Mouse (Mus musculus): Measurements from ENCODE around the gene Pgls. TPM values are rescaled to one million over a fixed set of nuclear protein-coding genes. Genes with fewer than 3 reads are reported as not detected.

Gene Pgls
- polyA plus RNA-seq, 1 experiment from 2014 or later: 198 TPM

DNA sequence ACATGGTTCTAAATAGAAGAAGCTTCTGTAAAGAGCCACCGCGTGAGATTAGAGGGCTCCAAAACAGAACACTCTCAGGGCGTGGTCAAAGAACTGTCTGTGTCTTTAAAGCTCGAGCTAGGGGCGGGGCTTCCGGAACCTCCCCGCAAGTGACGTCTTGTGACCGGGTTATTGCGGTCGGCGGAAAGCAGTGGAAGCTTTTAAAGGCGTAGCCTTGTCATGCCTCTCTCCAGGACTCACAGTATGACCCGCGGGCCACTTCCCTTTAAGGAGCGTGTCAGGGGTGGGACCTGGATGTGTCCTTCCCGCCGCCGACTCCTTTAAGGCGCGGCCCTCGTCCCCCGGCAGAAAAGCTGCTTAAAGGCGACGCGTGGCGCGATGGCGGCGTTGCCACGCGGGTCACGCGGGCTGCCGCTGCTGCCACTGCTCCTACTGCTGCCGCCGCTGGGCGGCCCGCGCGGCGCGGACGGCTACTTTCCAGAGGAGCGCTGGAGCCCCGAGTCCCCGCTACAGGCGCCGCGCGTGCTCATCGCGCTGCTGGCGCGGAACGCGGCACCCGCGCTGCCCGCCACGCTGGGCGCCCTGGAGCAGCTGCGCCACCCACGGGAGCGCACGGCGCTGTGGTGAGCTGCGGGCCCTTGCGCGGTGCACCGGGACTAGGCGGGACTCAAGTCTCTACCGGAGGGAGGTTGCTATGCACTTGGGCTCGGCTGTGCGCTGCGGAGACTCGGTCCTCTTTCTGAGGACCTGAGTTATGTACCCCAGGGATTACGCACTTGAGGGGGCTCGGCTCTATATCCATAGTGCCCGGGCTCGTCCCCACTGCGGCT is 19.1 kb downstream of the Pgls start, which contains the start of gene Colgalt1:
TSS of gene Colgalt1 (plus strand) at position 177 of the 830 bp plus-strand sequence.
- no peaks in the 10 kb centered on the region for H3K9me3 ChIP-seq
- peaks cover 15% of the 10 kb centered on the region for H3K4me1 ChIP-seq
- peak within 1 kb of the TSS; percentile 83 for H3K4me3 ChIP-seq
- peak within 1 kb of the TSS; percentile 89 for H3K9ac ChIP-seq
- H3K36me3 ChIP-seq: peaks cover 24% of the 10 kb centered on the region
- no peaks in the 10 kb centered on the region for H3K27me3 ChIP-seq (replicated peaks)
- WGBS: under 1% methylated on average over 82 of the region's 82 CpGs
- H3K4me2 ChIP-seq (replicated peaks): peak within 1 kb of the TSS; percentile 82
- ATAC-seq (ENCODE audit: low FRiP score, low read depth): peak; percentile 99
- H3K27ac ChIP-seq: peak within 1 kb of the TSS; percentile 82

GRCm38 (mm10) chr8:71612141-71612540 is 20.2 kb downstream of the Pgls start:
- peak overlapping the region; percentile 89 for H3K9ac ChIP-seq
- no peak overlapping the region for H3K27ac ChIP-seq
- peak overlapping the region; percentile 83 for H3K4me3 ChIP-seq
- peaks cover 34% of the 10 kb centered on the region for H3K36me3 ChIP-seq
- ATAC-seq (ENCODE audit: low FRiP score, low read depth): no peak
- no peaks in the 10 kb centered on the region for H3K9me3 ChIP-seq
- H3K4me2 ChIP-seq (replicated peaks): peak overlapping the region; percentile 82
- WGBS: 36% methylated on average over 5 of the region's 5 CpGs
- H3K4me1 ChIP-seq: peaks cover 15% of the 10 kb centered on the region
- H3K27me3 ChIP-seq (replicated peaks): no peaks in the 10 kb centered on the region

DNA sequence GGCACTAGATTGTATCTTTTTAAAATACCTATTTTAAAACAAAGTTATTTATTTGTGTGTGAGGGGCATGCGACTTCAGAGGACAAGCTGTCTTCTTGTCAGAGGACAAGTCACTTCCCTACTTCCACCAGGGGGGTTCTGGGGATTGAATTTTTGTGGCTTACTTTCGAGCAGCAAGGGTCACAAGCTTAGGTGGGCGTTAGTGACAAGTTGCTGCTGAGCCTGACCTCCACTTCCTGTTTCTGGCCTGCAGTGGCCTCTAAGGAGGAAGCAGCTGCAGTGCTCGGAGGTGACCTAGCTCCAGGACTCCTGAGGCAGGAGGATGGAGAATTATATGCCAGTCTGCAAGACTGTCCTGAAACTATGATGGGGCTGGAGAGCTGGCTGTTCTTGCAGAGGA is 21.4 kb downstream of the Pgls start:
- Histone ChIP-seq H3K27me3 (replicated peaks) (no peaks in the 10 kb centered on the region), H3K4me3 (no peak overlapping the region), H3K9me3 (no peaks in the 10 kb centered on the region)

GRCm38 (mm10) chr8:71619786-71620185 is 27.8 kb downstream of the Pgls start:
- Histone ChIP-seq H3K9ac (no peak overlapping the region), H3K4me3 (no peak overlapping the region), H3K27me3 (replicated peaks) (no peaks in the 10 kb centered on the region), H3K36me3 (peaks cover 93% of the 10 kb centered on the region), H3K27ac (no peak overlapping the region), H3K4me1 (no peaks in the 10 kb centered on the region), H3K9me3 (peaks cover 11% of the 10 kb centered on the region), H3K4me2 (replicated peaks) (no peak overlapping the region)
- ATAC-seq (ENCODE audit: low FRiP score, low read depth): no peak
- 93% methylated on average over 2 of the region's 2 CpGs for WGBS

More for the DNA sequence above, 21.4 kb downstream of the Pgls start:
- Histone ChIP-seq H3K27ac (no peak overlapping the region), H3K36me3 (peaks cover 47% of the 10 kb centered on the region), H3K9ac (no peak overlapping the region), H3K4me2 (replicated peaks) (no peak overlapping the region), H3K4me1 (peaks cover 15% of the 10 kb centered on the region)
- ATAC-seq (ENCODE audit: low FRiP score, low read depth): no peak
- 73% methylated on average over 4 of the region's 4 CpGs for WGBS

DNA sequence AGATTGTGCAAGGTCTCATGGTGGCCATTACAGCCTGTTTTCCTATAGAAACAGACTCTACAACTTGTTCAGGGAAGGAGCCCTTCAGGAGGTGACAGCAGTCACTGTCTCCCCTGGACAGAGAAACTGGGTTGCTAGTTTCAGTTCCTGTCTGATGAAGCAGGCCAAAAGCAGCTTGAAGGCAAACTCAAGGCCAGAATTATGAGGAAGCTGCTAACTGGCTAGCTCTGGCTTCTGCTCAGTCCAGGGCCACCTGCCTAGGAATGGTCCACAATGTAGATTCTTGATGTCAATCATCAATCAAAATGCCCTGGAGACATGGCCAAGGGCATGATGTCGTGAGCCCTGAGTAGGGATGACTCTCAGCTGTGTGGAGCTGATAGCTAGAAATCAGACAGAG is 33.1 kb downstream of the Pgls start:
- WGBS: 63% methylated on average over 1 of the region's 1 CpGs
- peaks cover 7% of the 10 kb centered on the region for H3K27me3 ChIP-seq (replicated peaks)
- H3K4me1 ChIP-seq: peaks cover 12% of the 10 kb centered on the region
- no peak overlapping the region for H3K4me3 ChIP-seq
- peaks cover 11% of the 10 kb centered on the region for H3K9me3 ChIP-seq
- no peak for ATAC-seq (ENCODE audit: low FRiP score, low read depth)
- H3K9ac ChIP-seq: no peak overlapping the region
- no peak overlapping the region for H3K27ac ChIP-seq
- H3K36me3 ChIP-seq: peaks cover 47% of the 10 kb centered on the region
- no peak overlapping the region for H3K4me2 ChIP-seq (replicated peaks)

- no peak overlapping the region for H3K9ac ChIP-seq
- H3K4me3 ChIP-seq: no peak overlapping the region
- peaks cover 13% of the 10 kb centered on the region for H3K4me1 ChIP-seq
- H3K4me2 ChIP-seq (replicated peaks): no peak overlapping the region
- peaks cover 30% of the 10 kb centered on the region for H3K36me3 ChIP-seq
- ATAC-seq (ENCODE audit: low FRiP score, low read depth): no peak
- no peak overlapping the region for H3K27ac ChIP-seq
- WGBS: 85% methylated on average over 9 of the region's 9 CpGs
- peaks cover 22% of the 10 kb centered on the region for H3K27me3 ChIP-seq (replicated peaks)
- peaks cover 11% of the 10 kb centered on the region for H3K9me3 ChIP-seq
Observed at GRCm38 (mm10) chr8:71626753-71627152, 34.8 kb downstream of the Pgls start.

- Histone ChIP-seq H3K27ac (no peak overlapping the region), H3K9me3 (peaks cover 6% of the 10 kb centered on the region)
Observed at GRCm38 (mm10) chr8:71627265-71628099, 35.5 kb downstream of the Pgls start.

DNA sequence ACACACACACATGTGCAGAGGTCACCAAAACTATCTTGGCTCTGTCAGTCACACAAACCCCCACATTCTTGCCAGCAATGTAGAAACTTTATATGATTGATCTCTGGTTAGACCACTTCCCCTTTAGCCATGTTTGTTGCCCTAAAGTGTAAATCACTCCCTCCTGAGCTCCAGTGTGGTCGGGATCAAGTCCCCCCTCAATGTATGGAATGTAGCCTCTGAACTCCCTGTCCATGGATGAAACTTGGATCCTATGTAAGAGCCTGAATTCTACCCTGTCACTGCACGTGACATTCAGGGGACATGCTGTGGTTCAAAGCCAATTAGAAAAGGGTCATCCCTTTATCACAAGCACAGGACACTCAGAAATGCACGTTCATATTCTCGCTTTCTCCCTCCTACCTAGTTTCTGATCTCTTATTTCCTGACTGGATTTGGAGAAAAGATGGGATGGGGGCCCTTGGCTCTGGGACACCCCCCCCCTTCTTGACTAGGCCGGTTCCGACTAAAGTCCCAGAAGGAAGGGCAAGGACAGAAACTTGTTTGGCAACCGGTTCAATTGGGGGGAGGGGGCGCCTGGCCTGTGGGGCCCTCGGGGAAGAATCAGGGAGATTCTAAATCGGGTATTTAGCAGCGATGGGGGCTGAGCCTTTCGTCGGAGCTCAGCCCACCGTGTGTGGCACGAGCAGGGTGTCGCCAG is 36.6 kb downstream of the Pgls start:
- H3K4me2 ChIP-seq (replicated peaks): peak overlapping the region; percentile 88
- 10% methylated on average over 16 of the region's 16 CpGs for WGBS
- H3K36me3 ChIP-seq: peaks cover 12% of the 10 kb centered on the region
- peak overlapping the region; percentile 49 for H3K4me3 ChIP-seq
- H3K4me1 ChIP-seq: peaks cover 13% of the 10 kb centered on the region
- peaks cover 29% of the 10 kb centered on the region for H3K27me3 ChIP-seq (replicated peaks)
- H3K9ac ChIP-seq: peak overlapping the region; percentile 56
- peaks cover 10% of the 10 kb centered on the region for H3K9me3 ChIP-seq
- ATAC-seq (ENCODE audit: low FRiP score, low read depth): no peak
- H3K27ac ChIP-seq: no peak overlapping the region

More at GRCm38 (mm10) chr8:71627265-71628099, 35.5 kb downstream of the Pgls start:
- H3K27me3 ChIP-seq (replicated peaks): peaks cover 24% of the 10 kb centered on the region
- H3K4me1 ChIP-seq: peaks cover 13% of the 10 kb centered on the region
- H3K4me2 ChIP-seq (replicated peaks): 0 out of 2 replicates have a peak overlapping the region, but pooled peaks have one; percentile 5
- H3K9ac ChIP-seq: no peak overlapping the region
- 54% methylated on average over 9 of the region's 9 CpGs for WGBS
- H3K36me3 ChIP-seq: peaks cover 23% of the 10 kb centered on the region
- no peak for ATAC-seq (ENCODE audit: low FRiP score, low read depth)
- no peak overlapping the region for H3K4me3 ChIP-seq

- H3K4me1 ChIP-seq: peaks cover 13% of the 10 kb centered on the region
- H3K27me3 ChIP-seq (replicated peaks): peaks cover 36% of the 10 kb centered on the region
- WGBS: under 1% methylated on average over 54 of the region's 55 CpGs
- no peak overlapping the region for H3K27ac ChIP-seq
- ATAC-seq (ENCODE audit: low FRiP score, low read depth): peak; percentile 86
- H3K4me2 ChIP-seq (replicated peaks): peak overlapping the region; percentile 88
- H3K36me3 ChIP-seq: peaks cover 7% of the 10 kb centered on the region
- H3K9ac ChIP-seq: peak overlapping the region; percentile 56
- H3K4me3 ChIP-seq: peak overlapping the region; percentile 49
- H3K9me3 ChIP-seq: peaks cover 10% of the 10 kb centered on the region
Observed at GRCm38 (mm10) chr8:71629096-71629697, 37.2 kb downstream of the Pgls start.

- WGBS: 2% methylated on average over 25 of the region's 25 CpGs
- peak; percentile 27 for ATAC-seq (ENCODE audit: low FRiP score, low read depth)
- Histone ChIP-seq H3K9ac (peak overlapping the region; percentile 56; the same call in 1 of the 2 replicates), H3K27me3 (replicated peaks) (peaks cover 41% of the 10 kb centered on the region), H3K4me3 (peak overlapping the region; percentile 49), H3K27ac (no peak overlapping the region), H3K4me1 (peaks cover 17% of the 10 kb centered on the region), H3K36me3 (peaks cover 1% of the 10 kb centered on the region; the same call in 1 of the 2 replicates), H3K4me2 (replicated peaks) (peak overlapping the region; percentile 88), H3K9me3 (peaks cover 10% of the 10 kb centered on the region)
Observed at GRCm38 (mm10) chr8:71629781-71630212, 37.8 kb downstream of the Pgls start.

GRCm38 (mm10) chr8:71630761-71631160 is 38.8 kb downstream of the Pgls start:
- H3K4me3 ChIP-seq: no peak overlapping the region
- ATAC-seq (ENCODE audit: low FRiP score, low read depth): no peak
- peaks cover 10% of the 10 kb centered on the region for H3K9me3 ChIP-seq
- 89% methylated on average over 6 of the region's 6 CpGs for WGBS
- no peak overlapping the region for H3K4me2 ChIP-seq (replicated peaks)
- no peak overlapping the region for H3K27ac ChIP-seq
- H3K9ac ChIP-seq: no peak overlapping the region
- no peaks in the 10 kb centered on the region; the same call in 1 of the 2 replicates for H3K36me3 ChIP-seq
- H3K27me3 ChIP-seq (replicated peaks): peaks cover 49% of the 10 kb centered on the region
- H3K4me1 ChIP-seq: peaks cover 17% of the 10 kb centered on the region

All from neural tube, embryonic 12.5 days (tissue).